Mouse (Mus musculus) midbrain, embryonic 13.5 days (tissue): ENCODE results near the gene Lgr5. TPM values are rescaled to one million over a fixed set of nuclear protein-coding genes. Genes with fewer than 3 reads are reported as not detected.

Source experiments
- ATAC-seq: fragments of 200-750 bp; cut with Nextera tagmentation; 2 replicates; pipeline ENCODE4 v1.8.0; 2017; ENCODE audit warnings: mild to moderate bottlenecking, moderate TSS enrichment, moderate library complexity
- H3K27ac ChIP-seq: fragments of 300-500 bp; sonication (generic); 2 replicates; pipeline ENCODE4 v1.5.1; 2015; ENCODE audit warnings: inconsistent platforms, mild to moderate bottlenecking, moderate library complexity
- H3K27me3 ChIP-seq: fragments of 300-500 bp; sonication (generic); 2 replicates; pipeline ENCODE4 v1.6.1; 2015; ENCODE audit warnings: mild to moderate bottlenecking, inconsistent platforms
- H3K36me3 ChIP-seq: fragments of 300-500 bp; sonication (generic); 2 replicates; pipeline ENCODE4 v1.6.1; 2015; ENCODE audit warnings: mild to moderate bottlenecking, inconsistent platforms
- H3K4me1 ChIP-seq: fragments of 300-500 bp; sonication (generic); replicated peaks from 2 replicates; pipeline ENCODE4 v1.6.1; 2015; ENCODE audit warnings: inconsistent platforms
- H3K4me2 ChIP-seq: fragments of 300-500 bp; sonication (generic); replicated peaks from 2 replicates; pipeline ENCODE4 v1.6.1; 2015; ENCODE audit warnings: moderate library complexity, mild to moderate bottlenecking, inconsistent platforms
- H3K4me3 ChIP-seq: fragments of 300-500 bp; sonication (generic); replicated peaks from 2 replicates; pipeline ENCODE4 v1.5.1; 2015; ENCODE audit warnings: mild to moderate bottlenecking, inconsistent platforms
- H3K9ac ChIP-seq: fragments of 300-500 bp; sonication (generic); replicated peaks from 2 replicates; pipeline ENCODE4 v1.6.1; 2015; ENCODE audit warnings: mild to moderate bottlenecking, inconsistent platforms
- H3K9me3 ChIP-seq: fragments of 300-500 bp; sonication (generic); 2 replicates; pipeline ENCODE4 v1.6.1; 2016; ENCODE audit warnings: mild to moderate bottlenecking, inconsistent platforms
- WGBS: fragments of 180-500 bp; shearing (Covaris S2); methylation state at CpG from one replicate; pipeline ENCODE4 v1.1.7; 2015; 5-methylcytosine and 5-hydroxymethylcytosine counted together
- polyA plus RNA-seq: library from polyadenylated mRNA; unstranded; fragments of >200 nt; fragmentation: Nextera tagmentation; extraction: Ambion mirVana; gene quantifications from 2 replicates; pipeline ENCODE4 v1.2.1, GENCODE M21; 2015

Gene Lgr5
- polyA plus RNA-seq, 1 experiment from 2014 or later = 2.9 TPM

DNA sequence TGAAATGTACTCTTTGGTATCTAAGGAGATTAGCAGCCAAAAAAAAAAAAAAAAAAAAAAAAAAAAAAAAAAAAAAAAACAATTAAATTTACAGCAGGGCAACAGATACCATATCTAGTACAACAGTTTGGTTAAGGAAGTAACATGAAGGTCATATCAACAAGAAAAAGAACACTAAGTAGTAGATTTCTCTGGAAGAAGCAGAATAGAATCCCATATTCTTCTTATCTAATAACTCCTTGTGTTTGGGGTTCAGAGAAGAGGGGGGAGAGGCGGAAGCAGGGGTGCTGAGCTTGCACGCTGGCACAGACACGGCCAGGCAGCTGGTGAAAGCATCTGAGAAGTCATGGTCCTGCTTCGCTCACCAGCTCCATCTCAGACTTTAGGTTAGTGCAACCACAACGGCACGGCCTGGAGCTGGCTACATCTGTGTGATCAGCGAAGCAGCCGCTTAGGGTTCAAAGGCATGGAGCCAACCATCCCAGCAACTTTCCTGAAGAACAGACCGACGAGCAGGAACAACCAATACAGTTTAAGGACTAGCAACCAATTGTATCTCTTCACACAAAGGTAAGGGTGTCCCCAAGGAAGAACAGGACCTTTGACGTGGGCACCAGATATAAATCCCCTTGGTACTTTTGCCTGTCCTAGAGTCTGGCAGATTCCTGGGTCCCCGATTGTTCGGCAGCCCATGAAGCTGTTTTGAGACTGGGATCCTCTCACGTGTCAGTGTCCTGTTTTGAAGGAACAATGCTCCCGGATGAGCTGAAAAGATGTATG lies 17.7 kb downstream of the Lgr5 start, which contains the start of gene A930009A15Rik:
Gene A930009A15Rik (plus strand): TSS at position 275 of the 780 bp plus-strand sequence.
- Histone ChIP-seq H3K4me3 (no peak within 1 kb of the TSS), H3K4me1 (peaks cover 24% of the 10 kb centered on the region), H3K9me3 (0 out of 2 replicates have a peak, but pooled peaks cover 3% of the 10 kb centered on the region), H3K27ac (peak within 1 kb of the TSS; percentile 53), H3K36me3 (no peaks in the 10 kb centered on the region), H3K27me3 (no peaks in the 10 kb centered on the region; the same call in 1 of the 2 replicates), H3K9ac (no peak within 1 kb of the TSS), H3K4me2 (peak within 1 kb of the TSS; percentile 22)
- peak; percentile 41; the same call in 1 of the 2 replicates for ATAC-seq
- WGBS = 42% methylated on average over 15 of the region's 15 CpGs

GRCm38 (mm10) chr10:115563961-115564360 lies 23.6 kb downstream of the Lgr5 start:
- 0 out of 2 replicates have a peak, but pooled peaks cover 3% of the 10 kb centered on the region for H3K9me3 ChIP-seq
- WGBS = 87% methylated on average over 5 of the region's 5 CpGs
- no peak overlapping the region for H3K4me2 ChIP-seq
- peaks cover 14% of the 10 kb centered on the region for H3K27me3 ChIP-seq
- no peak for ATAC-seq
- H3K4me3 ChIP-seq = no peak overlapping the region
- H3K36me3 ChIP-seq = no peaks in the 10 kb centered on the region
- H3K4me1 ChIP-seq = no peaks in the 10 kb centered on the region
- no peak overlapping the region for H3K27ac ChIP-seq
- no peak overlapping the region for H3K9ac ChIP-seq

DNA sequence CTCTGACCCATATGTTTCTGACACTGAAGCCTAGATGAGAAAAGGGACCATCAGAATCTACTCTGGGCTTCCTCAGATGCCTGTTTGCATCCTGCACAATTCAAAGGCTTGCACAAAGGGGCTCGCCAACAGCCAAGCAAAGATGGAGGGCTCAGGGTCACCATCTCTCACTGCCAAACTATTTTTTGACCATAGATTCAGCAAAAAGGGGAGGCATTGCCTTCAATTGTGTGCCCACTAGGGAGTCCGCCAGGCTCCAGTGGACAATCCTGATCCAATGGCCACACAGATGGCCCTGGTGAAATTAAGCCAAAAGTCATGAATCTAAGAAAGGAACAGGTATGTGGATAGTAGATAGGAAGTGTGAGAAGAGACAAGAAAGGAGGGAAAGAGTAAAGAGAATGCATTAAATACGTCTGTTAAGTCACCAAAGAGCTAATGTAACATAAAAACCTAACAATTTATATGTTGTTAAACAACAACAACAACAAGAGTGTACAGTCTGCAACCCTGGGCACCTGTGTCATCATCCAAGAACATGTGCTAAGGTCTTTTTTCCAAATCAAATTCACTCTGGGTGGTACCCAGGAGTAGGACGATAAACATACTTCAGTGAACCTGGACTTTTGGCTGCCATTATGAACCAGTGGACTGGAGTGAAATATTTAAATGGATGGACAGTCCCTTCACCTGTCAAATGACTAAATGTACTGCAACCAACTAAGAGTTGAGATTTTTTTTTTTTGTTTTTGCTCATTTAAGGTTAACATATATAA lies 24.5 kb downstream of the Lgr5 start:
- Histone ChIP-seq H3K4me3 (no peak overlapping the region), H3K27ac (no peak overlapping the region), H3K4me2 (no peak overlapping the region), H3K36me3 (no peaks in the 10 kb centered on the region), H3K9me3 (0 out of 2 replicates have a peak, but pooled peaks cover 3% of the 10 kb centered on the region), H3K4me1 (no peaks in the 10 kb centered on the region), H3K27me3 (peaks cover 17% of the 10 kb centered on the region), H3K9ac (no peak overlapping the region)
- no peak for ATAC-seq
- WGBS = 85% methylated on average over 4 of the region's 4 CpGs

- no peaks in the 10 kb centered on the region for H3K36me3 ChIP-seq
- no peaks in the 10 kb centered on the region for H3K9me3 ChIP-seq
- peaks cover 17% of the 10 kb centered on the region for H3K27me3 ChIP-seq
- H3K9ac ChIP-seq = no peak overlapping the region
- ATAC-seq = no peak
- WGBS = 66% methylated on average over 12 of the region's 12 CpGs
- no peak overlapping the region for H3K27ac ChIP-seq
- no peak overlapping the region for H3K4me3 ChIP-seq
- H3K4me2 ChIP-seq = no peak overlapping the region
- H3K4me1 ChIP-seq = peaks cover 7% of the 10 kb centered on the region
Measured at GRCm38 (mm10) chr10:115561136-115561880, 26.3 kb downstream of the Lgr5 start.

- Histone ChIP-seq H3K9me3 (no peaks in the 10 kb centered on the region), H3K9ac (no peak overlapping the region), H3K27me3 (peaks cover 17% of the 10 kb centered on the region), H3K27ac (no peak overlapping the region), H3K36me3 (no peaks in the 10 kb centered on the region), H3K4me1 (peaks cover 7% of the 10 kb centered on the region), H3K4me3 (no peak overlapping the region), H3K4me2 (peak overlapping the region; percentile 28)
- 14% methylated on average over 12 of the region's 12 CpGs for WGBS
- ATAC-seq = peak; percentile 76
Measured at GRCm38 (mm10) chr10:115556738-115557242, 30.8 kb downstream of the Lgr5 start.

DNA sequence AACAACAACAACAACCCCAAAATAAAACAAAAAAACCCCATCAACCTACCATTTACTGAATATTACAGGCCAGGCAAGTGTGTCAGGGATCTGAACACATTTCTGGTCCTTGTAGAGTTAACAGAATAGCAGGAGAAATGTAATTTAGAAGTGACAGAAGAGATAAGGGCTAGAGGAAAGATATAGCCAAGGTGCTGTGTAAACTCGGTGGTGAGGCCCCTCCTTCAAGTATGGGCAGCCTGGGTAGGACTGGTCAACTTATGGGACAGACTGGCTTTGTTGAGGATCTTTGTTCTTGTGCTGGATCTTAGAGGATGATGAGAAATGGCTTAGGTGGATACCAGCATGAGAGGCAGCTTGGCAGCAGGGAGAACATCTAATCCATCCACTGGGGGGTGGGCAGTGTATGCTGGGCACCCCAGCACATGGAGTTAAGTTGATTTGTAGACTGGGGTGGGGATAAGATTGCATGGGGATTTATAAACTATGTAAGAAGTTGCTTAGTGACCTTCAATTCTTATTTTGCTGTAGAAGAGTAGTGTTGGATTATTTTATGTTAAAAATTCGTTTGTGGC lies 32.3 kb downstream of the Lgr5 start:
- Histone ChIP-seq H3K4me3 (no peak overlapping the region), H3K27ac (no peak overlapping the region), H3K36me3 (no peaks in the 10 kb centered on the region), H3K9ac (no peak overlapping the region), H3K4me1 (peaks cover 7% of the 10 kb centered on the region), H3K27me3 (peaks cover 14% of the 10 kb centered on the region; the same call in 1 of the 2 replicates), H3K9me3 (no peaks in the 10 kb centered on the region), H3K4me2 (no peak overlapping the region)
- no peak for ATAC-seq
- 62% methylated on average over 2 of the region's 2 CpGs for WGBS

GRCm38 (mm10) chr10:115553352-115554113 lies 34.0 kb downstream of the Lgr5 start:
- 42% methylated on average over 11 of the region's 11 CpGs for WGBS
- Histone ChIP-seq H3K27me3 (peaks cover 12% of the 10 kb centered on the region; the same call in 1 of the 2 replicates), H3K9me3 (no peaks in the 10 kb centered on the region), H3K4me3 (no peak overlapping the region), H3K4me1 (peaks cover 7% of the 10 kb centered on the region), H3K4me2 (no peak overlapping the region), H3K27ac (no peak overlapping the region), H3K9ac (no peak overlapping the region), H3K36me3 (no peaks in the 10 kb centered on the region)
- ATAC-seq = peak; percentile 60

DNA sequence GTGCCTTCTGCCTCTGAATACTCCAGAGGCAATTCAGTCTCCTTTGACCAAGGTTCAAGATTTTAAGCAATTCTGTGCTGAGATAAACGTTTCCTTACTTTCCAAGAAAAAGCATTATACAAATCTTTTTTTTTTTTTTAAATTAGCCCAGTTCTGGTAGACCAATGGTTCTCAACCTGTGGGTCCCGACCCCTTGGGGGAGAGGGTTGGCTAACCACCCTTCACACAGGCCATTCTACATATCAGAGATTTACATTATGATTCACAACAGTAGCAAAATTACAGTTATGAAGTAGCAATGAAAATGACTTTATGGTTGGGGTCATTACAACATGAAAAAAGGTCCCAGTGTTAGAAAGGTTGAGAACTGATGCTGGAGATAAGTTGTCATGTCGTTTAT lies 36.5 kb downstream of the Lgr5 start:
- ATAC-seq = no peak
- no peak overlapping the region for H3K9ac ChIP-seq
- no peaks in the 10 kb centered on the region for H3K4me1 ChIP-seq
- H3K27me3 ChIP-seq = peaks cover 9% of the 10 kb centered on the region; the same call in 1 of the 2 replicates
- H3K36me3 ChIP-seq = no peaks in the 10 kb centered on the region
- WGBS = 83% methylated on average over 3 of the region's 3 CpGs
- H3K4me2 ChIP-seq = no peak overlapping the region
- no peak overlapping the region for H3K4me3 ChIP-seq
- H3K27ac ChIP-seq = no peak overlapping the region
- no peaks in the 10 kb centered on the region for H3K9me3 ChIP-seq

- Histone ChIP-seq H3K9me3 (no peaks in the 10 kb centered on the region), H3K4me2 (no peak overlapping the region), H3K9ac (no peak overlapping the region), H3K4me3 (no peak overlapping the region), H3K27ac (no peak overlapping the region), H3K36me3 (no peaks in the 10 kb centered on the region), H3K4me1 (no peaks in the 10 kb centered on the region), H3K27me3 (0 out of 2 replicates have a peak, but pooled peaks cover 1% of the 10 kb centered on the region)
- no peak for ATAC-seq
- 37% methylated on average over 7 of the region's 7 CpGs for WGBS
Measured at GRCm38 (mm10) chr10:115550253-115550652, 37.3 kb downstream of the Lgr5 start.

DNA sequence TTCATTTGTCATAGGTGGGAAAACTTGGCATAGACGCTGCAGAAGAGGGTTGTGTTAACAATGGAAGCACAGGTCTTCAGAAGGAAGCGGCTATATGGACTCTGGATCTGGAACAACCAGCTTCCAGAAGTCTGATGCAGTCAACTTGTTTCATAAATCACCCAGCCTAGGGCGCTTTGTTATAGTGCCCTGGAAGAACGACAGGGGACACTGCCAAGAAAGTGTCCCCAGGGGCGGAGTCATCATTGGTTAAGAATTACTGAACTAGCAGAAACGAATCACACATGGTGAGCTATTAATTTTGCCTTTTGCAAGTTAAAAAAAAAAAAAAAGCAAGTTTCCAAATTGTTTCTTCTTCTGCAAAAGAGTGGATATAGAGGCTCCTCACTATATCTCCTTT lies 44.7 kb downstream of the Lgr5 start:
- Histone ChIP-seq H3K9me3 (no peaks in the 10 kb centered on the region), H3K4me2 (no peak overlapping the region), H3K9ac (no peak overlapping the region), H3K36me3 (no peaks in the 10 kb centered on the region), H3K4me1 (no peaks in the 10 kb centered on the region), H3K4me3 (no peak overlapping the region), H3K27me3 (no peaks in the 10 kb centered on the region), H3K27ac (no peak overlapping the region)
- no peak for ATAC-seq
- WGBS = 88% methylated on average over 6 of the region's 6 CpGs

- Histone ChIP-seq H3K27me3 (no peaks in the 10 kb centered on the region), H3K36me3 (no peaks in the 10 kb centered on the region), H3K4me1 (no peaks in the 10 kb centered on the region), H3K9me3 (no peaks in the 10 kb centered on the region; the same call in 1 of the 2 replicates), H3K4me2 (no peak overlapping the region), H3K4me3 (no peak overlapping the region), H3K9ac (no peak overlapping the region), H3K27ac (no peak overlapping the region)
- ATAC-seq = no peak
- 85% methylated on average over 2 of the region's 2 CpGs for WGBS
Measured at GRCm38 (mm10) chr10:115530746-115531145, 56.8 kb downstream of the Lgr5 start.
